8 mouse cellular contexts compared by ENCODE assay signal in the genomic region with DNA sequence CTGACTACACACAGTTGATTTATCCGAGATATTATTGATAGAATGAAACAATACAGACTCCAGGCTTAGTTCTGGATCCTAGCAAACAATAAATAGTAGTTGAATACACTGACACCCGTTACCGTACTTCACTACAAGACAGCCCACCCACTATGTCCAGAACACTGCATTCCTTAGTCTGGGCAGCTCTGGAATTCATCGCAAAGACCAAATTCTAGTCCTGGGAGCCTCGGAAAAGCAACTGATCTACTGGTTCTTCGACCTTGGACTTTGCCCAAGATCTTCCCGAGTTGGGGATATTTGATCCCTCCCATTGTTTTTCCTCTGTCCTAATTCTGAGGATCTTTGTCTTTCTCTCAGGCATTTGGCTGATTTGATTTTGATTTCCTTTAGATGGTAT. TPM values are rescaled to one million over a fixed set of nuclear protein-coding genes. Genes with fewer than 3 reads are reported as not detected.
A peak's percentile ranks its signal among the peaks of the same experiment; 100 is the strongest.
DNase-seq lines count a peak whose midpoint lies in the region; ATAC-seq and TF ChIP-seq lines count a peak whose summit lies in the region.

No protein-coding gene starts in this region.

- peaks cover 2% of the 10 kb centered on the region; the same call in 1 of the 2 replicates for H3K79me2 ChIP-seq in heart, adult 2 months (replicated peaks; ENCODE audit: control insufficient read depth, insufficient read depth, low read length)
- peaks cover 38% of the 10 kb centered on the region for H3K79me2 ChIP-seq in macrophage (ENCODE audit: inconsistent target)

- WGBS in heart, adult 2 months = 21% methylated on average over 7 of the region's 7 CpGs
- 35% methylated on average over 7 of the region's 7 CpGs for WGBS in hindbrain, embryonic 11.5 days
- WGBS in macrophage (ENCODE audit: missing documents) = 41% methylated on average over 7 of the region's 7 CpGs

- peaks cover 6% of the 10 kb centered on the region for H3K36me3 ChIP-seq in heart, adult 2 months (ENCODE audit: control insufficient read depth, insufficient read depth, low read length)
- H3K36me3 ChIP-seq in hindbrain, embryonic 11.5 days (ENCODE audit: control insufficient read depth, insufficient read depth, low read length) = no peaks in the 10 kb centered on the region
- no peaks in the 10 kb centered on the region for H3K36me3 ChIP-seq in macrophage (ENCODE audit: inconsistent target)

- H3K9me3 ChIP-seq in hindbrain, embryonic 11.5 days (ENCODE audit: control insufficient read depth, low read length) = no peaks in the 10 kb centered on the region

- H3K4me3 ChIP-seq in heart, adult 2 months = peak overlapping the region; percentile 56
- H3K4me3 ChIP-seq in hindbrain, embryonic 11.5 days (ENCODE audit: low read depth, low read length) = peak overlapping the region; percentile 81; the same call in 1 of the 2 replicates
- peak overlapping the region; percentile 40 for H3K4me3 ChIP-seq in macrophage (ENCODE audit: inconsistent target)

- TF ChIP-seq POLR2A in heart, adult 2 months (IDR thresholded peaks at IDR 0.05; ENCODE audit: insufficient read depth, low read depth, low read length) = no peak

- H3K27me3 ChIP-seq in heart, adult 2 months (ENCODE audit: control insufficient read depth, insufficient read depth, low read length) = no peaks in the 10 kb centered on the region
- H3K27me3 ChIP-seq in hindbrain, embryonic 11.5 days (ENCODE audit: control insufficient read depth, insufficient read depth, low read length) = no peaks in the 10 kb centered on the region

- intact Hi-C loops in heart, adult 2 months (cut with DNase I) = no loop called here
- intact Hi-C loops in heart, postnatal 36 days (cut with DNase I) = no loop called here

- TF ChIP-seq EP300 in heart, adult 2 months (IDR thresholded peaks at IDR 0.05; ENCODE audit: insufficient read depth, low read depth, low read length) = no peak

- no peak for TF ChIP-seq CTCF in heart, adult 2 months (IDR thresholded peaks at IDR 0.05)

- peaks cover 6% of the 10 kb centered on the region for H3K4me1 ChIP-seq in heart, adult 2 months (ENCODE audit: control insufficient read depth, insufficient read depth, low read length)
- no peaks in the 10 kb centered on the region for H3K4me1 ChIP-seq in hindbrain, embryonic 11.5 days (replicated peaks; ENCODE audit: control insufficient read depth, insufficient read depth, low read length)

- no peak for ATAC-seq in hindbrain, embryonic 11.5 days (ENCODE audit: low FRiP score)
- ATAC-seq in inflammation-experienced regulatory T-cells, adult 6 months = no peak

- H3K27ac ChIP-seq in heart, adult 2 months = peak overlapping the region; percentile 84
- no peak overlapping the region for H3K27ac ChIP-seq in hindbrain, embryonic 11.5 days (ENCODE audit: low read depth, low read length)
- H3K27ac ChIP-seq in macrophage = peak overlapping the region; percentile 44; the same call in 1 of the 2 replicates

- H3K4me2 ChIP-seq in hindbrain, embryonic 11.5 days (replicated peaks; ENCODE audit: low read depth, low read length) = peak overlapping the region; percentile 53

- no peak overlapping the region for H3K9ac ChIP-seq in heart, adult 2 months (ENCODE audit: low read depth, low read length)
- no peak overlapping the region for H3K9ac ChIP-seq in hindbrain, embryonic 11.5 days (ENCODE audit: low read depth, low read length)

- no peak for DNase-seq in heart, adult 2 months
- DNase-seq in heart, postnatal 36 days = no peak
- DNase-seq in Muller cell, postnatal 12 days (ENCODE audit: inconsistent ontology term) = peak; percentile 82
- no peak for DNase-seq in hindbrain, embryonic 11.5 days (ENCODE audit: low spot score)
- no peak for DNase-seq in adrenal gland, adult 2 months
- no peak for DNase-seq in gastrocnemius, postnatal 25 days

RNA-seq across cellular contexts. Expression of gene Ina, which starts 51.7 kb away (rescaled TPM):
- total RNA-seq in heart, adult 2 months (2021) = under 1 TPM in 1 of 2 experiments, not detected in 1; 0.11 TPM
- polyA plus RNA-seq in heart, adult 2 months (2012; rRNA removed) = 0.04 and 0.09 TPM in 2 replicates
- total RNA-seq in heart, postnatal 36 days (2021) = not detected
- 266 and 290 TPM in 2 replicates for polyA plus RNA-seq in hindbrain, embryonic 11.5 days (2014; fragmentation: Nextera tagmentation; extraction: Ambion mirVana)
- total RNA-seq in macrophage (2018; cell fraction: chromatin; rRNA removed) = not detected
- total RNA-seq in macrophage (2018; cell fraction: cytosol; rRNA removed) = not detected
- not detected for total RNA-seq in macrophage (2018; cell fraction: nucleus; rRNA removed)
- not detected in 3 replicates for polyA plus RNA-seq in macrophage (2018)
- 1 to 10 TPM; 5.5 to 7.7 TPM for total RNA-seq in adrenal gland, adult 2 months (2021)
- 4.4 and 5.0 TPM in 2 replicates for polyA plus RNA-seq in adrenal gland, adult 2 months (2012; rRNA removed)
- total RNA-seq in gastrocnemius, postnatal 25 days (2021) = not detected
- polyA plus RNA-seq in inflammation-experienced regulatory T-cells, adult 6 months (2017; shearing (Covaris generic)) = not detected

RNA-seq across cellular contexts. Expression of gene Nt5c2, which starts 52.1 kb away (rescaled TPM):
- 10 to 100 TPM; 58.2 to 63.9 TPM for total RNA-seq in heart, adult 2 months (2021)
- polyA plus RNA-seq in heart, adult 2 months (2012; rRNA removed) = 16.7 and 24.5 TPM in 2 replicates
- total RNA-seq in heart, postnatal 36 days (2021) = 10 to 100 TPM; 59.6 to 61.2 TPM
- polyA plus RNA-seq in hindbrain, embryonic 11.5 days (2014; fragmentation: Nextera tagmentation; extraction: Ambion mirVana) = 81.5 and 90.6 TPM in 2 replicates
- 100 to 1,000 TPM in 17 of 26 experiments, 10 to 100 TPM in 9; 27.4 to 302 (median 150) TPM for total RNA-seq in macrophage (2018; cell fraction: chromatin; rRNA removed)
- 10 to 100 TPM; 27.9 to 50.7 (median 38.9) TPM for total RNA-seq in macrophage (2018; cell fraction: cytosol; rRNA removed)
- 100 to 1,000 TPM in 6 of 26 experiments, 10 to 100 TPM in 20; 22.1 to 136 (median 68.3) TPM for total RNA-seq in macrophage (2018; cell fraction: nucleus; rRNA removed)
- 37.6 to 49.9 TPM (median 47.8 TPM) in 3 replicates for polyA plus RNA-seq in macrophage (2018)
- total RNA-seq in adrenal gland, adult 2 months (2021) = 10 to 100 TPM; 61.8 to 66.2 TPM
- 11.6 and 11.9 TPM in 2 replicates for polyA plus RNA-seq in adrenal gland, adult 2 months (2012; rRNA removed)
- total RNA-seq in gastrocnemius, postnatal 25 days (2021) = 10 to 100 TPM; 17.0 to 23.6 TPM
- polyA plus RNA-seq in inflammation-experienced regulatory T-cells, adult 6 months (2017; shearing (Covaris generic)) = 10 to 100 TPM; 22.1 to 37.3 (median 31.6) TPM

Comparison
In these comparisons a context has a peak if more than half of its experiments do, and no peak if none do; other contexts are left out.
1. RNA of gene Ina, which starts 51.7 kb away (polyA plus RNA-seq): 266 to 290 TPM in hindbrain, embryonic 11.5 days; 4.4 to 5.0 TPM in adrenal gland, adult 2 months, 0.04 to 0.09 TPM in heart, adult 2 months, not detected in macrophage and not detected in inflammation-experienced regulatory T-cells, adult 6 months; every median in the first group is over 10 times any median in the second.
2. Peak in every context shown above with its lines, with median percentiles within 50 percentile points of each other: H3K4me3 ChIP-seq.